Mouse (Mus musculus): ENCODE measurements at regions not wholly inside any gene's neighbourhood (a gene's known extent, or its start where the extent isn't known, plus 50 kb on each side); places are given as distances from the start of the nearest gene placed in this dataset.
A peak's percentile ranks its signal among the peaks of the same experiment; 100 is the strongest.

GRCm38 (mm10) chr1:27169278-27169677, 482.0 kb upstream of the 4931408C20Rik start:
- peak; percentile 10 to 41 for DNase-seq (ENCODE audit: low spot score in 2 of 2)
- Histone ChIP-seq H3K27ac (no peak overlapping the region), H3K4me3 (no peak overlapping the region)
- TF ChIP-seq CTCF (conservative IDR thresholded peaks at IDR 0.05) = no peak
